Mouse (Mus musculus): Measurements from ENCODE around the gene 1700049E17Rik1.
"Not testable (repeated sequence)": the region's sequence is repeated elsewhere in the genome, so short reads cannot be mapped to it uniquely, and the experiment has no call there.

The 1700049E17Rik1 gene

DNA sequence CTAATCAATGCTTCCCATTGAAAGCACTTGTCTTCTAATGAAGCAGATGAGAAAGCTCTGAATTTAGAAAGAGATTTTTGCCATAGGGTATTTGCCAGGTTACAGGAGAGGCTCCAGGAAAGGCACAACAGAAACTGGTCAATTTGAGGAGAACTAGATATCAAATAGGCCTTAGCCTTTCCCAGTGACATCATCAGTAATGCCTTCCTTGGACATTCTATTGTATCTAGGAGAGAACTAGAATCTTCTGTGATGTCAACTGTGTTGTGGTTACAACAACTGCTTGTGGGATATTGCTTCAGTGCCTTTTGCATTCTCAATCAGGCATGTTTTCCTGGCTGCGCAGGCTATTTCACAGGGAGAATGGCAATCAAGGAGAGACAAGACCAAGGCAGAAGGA is at the start of gene 1700049E17Rik1:
Gene 1700049E17Rik1 (plus strand): TSS at position 301 of the 400 bp plus-strand sequence.
- POLR2A ChIA-PET, CTCF ChIA-PET: not testable (repeated sequence)

DNA sequence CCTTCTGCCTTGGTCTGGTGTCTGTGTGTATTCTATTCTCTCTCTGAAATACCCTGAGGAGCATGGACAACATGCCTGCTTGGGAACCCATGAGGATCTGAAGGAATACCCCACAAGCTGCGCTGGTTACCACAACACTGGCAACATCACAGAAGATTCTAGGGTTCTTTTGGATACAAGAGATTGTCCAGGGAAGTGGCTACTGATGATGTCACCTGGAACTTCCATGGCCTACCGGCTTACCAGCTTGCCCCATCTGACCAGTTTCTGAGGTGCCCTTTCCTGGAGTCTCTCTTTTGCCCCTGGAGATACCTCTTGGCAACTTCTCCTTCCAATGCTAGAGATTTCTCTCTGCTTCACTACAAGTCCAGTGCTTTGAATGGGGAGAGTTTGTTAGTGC is 17.6 kb upstream of the 1700049E17Rik1 start, which contains the start of gene Gm7980:
Gene Gm7980 (minus strand): TSS at position 101 of the 400 bp plus-strand sequence.
- CTCF ChIA-PET, POLR2A ChIA-PET: not testable (repeated sequence)

DNA sequence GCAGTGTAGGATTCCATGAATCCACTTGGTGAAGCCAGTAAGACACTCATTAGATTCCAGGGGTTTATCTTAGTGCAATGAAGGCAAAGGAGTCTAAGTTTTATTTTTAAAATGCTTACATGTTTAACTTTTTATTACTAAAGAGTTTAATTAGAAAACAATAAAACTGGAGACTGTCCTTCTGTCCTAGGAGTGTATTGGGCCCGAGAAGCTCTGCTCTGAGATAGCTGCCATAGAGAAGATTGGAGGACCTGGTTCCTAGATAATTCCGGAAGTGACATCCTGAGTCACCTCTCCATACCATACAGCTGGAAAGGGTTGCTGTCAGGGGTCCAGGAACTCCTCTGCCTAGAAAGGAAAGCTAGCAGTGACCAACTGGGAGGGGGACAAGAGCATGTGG is 18.9 kb downstream of the 1700049E17Rik1 start, which contains the start of gene 1700024B05Rik:
Gene 1700024B05Rik (plus strand): TSS at position 301 of the 400 bp plus-strand sequence.
- POLR2A ChIA-PET, result not testable (repeated sequence)

DNA sequence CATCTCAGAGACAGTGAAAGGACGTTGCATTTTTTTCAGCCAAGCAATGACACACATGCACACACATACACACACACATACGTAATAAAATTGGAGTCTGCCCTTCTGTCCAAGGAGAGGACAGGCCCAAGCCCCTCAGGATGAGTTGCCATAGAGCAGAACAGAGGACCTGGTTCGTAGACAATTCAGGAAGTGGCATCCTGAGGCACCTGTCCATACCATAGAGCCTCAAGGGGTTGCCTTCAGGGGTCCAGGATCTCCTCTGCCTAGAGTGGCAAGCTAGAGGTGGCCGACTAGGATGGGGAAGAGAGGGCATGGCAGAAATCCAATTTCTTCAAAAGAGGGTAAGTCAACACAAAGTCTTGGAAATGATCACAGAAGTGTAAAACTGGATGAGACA is 39.3 kb downstream of the 1700049E17Rik1 start:
- CTCF ChIA-PET, POLR2A ChIA-PET: not testable (repeated sequence)

More for the DNA sequence above, 18.9 kb downstream of the 1700049E17Rik1 start, which contains the start of gene 1700024B05Rik:
- CTCF ChIA-PET, result not testable (repeated sequence)

DNA sequence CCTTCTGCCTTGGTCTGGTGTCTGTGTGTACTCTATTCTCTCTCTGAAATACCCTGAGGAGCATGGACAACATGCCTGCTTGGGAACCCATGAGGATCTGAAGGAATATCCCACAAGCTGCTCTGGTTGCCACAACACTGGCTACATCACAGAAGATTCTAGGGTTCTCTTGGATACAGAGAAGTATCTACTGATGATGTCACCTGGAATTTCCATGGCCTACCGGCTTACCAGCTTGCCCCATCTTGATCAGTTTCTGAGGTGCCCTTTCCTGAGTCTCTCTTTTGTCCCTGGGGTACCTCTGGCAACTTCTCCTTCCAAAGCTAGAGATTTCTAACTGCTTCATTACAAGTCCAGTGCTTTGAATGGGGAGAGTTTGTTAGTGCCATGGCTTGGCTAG is 43.1 kb downstream of the 1700049E17Rik1 start, which contains the start of gene Gm6401:
Gene Gm6401 (minus strand): TSS at position 101 of the 400 bp plus-strand sequence.
- CTCF ChIA-PET, POLR2A ChIA-PET: not testable (repeated sequence)

DNA sequence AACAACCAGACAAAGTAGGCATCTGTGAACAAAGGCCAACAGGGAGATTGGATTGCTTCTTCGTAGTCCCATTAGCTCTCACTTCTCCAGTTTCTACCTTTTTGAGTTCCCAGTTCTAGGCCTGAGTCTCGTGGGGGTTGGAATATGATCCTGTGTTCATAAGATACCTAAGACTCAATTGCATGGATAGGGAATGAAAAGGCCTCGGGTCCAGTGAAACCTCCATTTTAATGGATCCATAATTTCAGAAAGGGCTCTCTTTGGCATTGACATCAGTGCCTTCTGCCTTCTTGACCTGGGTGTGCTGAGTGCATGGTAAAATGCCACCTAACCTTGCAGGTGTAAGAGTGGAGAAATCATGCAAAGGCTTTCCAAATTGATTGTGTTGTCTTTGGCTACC is 43.8 kb downstream of the 1700049E17Rik1 start:
- POLR2A ChIA-PET, CTCF ChIA-PET: not testable (repeated sequence)

All from embryonic stem cell, embryonic (primary cell).